Mouse (Mus musculus) liver, embryonic 18 days (tissue): Measurements from ENCODE around the gene Klf11. TPM values are rescaled to one million over a fixed set of nuclear protein-coding genes. Genes with fewer than 3 reads are reported as not detected.

Source experiments
- polyA plus RNA-seq: library from polyadenylated mRNA; depleted of rRNA; stranded (reverse); fragments of >200 nt; gene quantifications from 2 replicates; pipeline ENCODE4 v1.2.3, GENCODE M21; 2012; rRNA removed

The Klf11 gene
- 4.6 and 5.0 TPM in 2 replicates for polyA plus RNA-seq

DNA sequence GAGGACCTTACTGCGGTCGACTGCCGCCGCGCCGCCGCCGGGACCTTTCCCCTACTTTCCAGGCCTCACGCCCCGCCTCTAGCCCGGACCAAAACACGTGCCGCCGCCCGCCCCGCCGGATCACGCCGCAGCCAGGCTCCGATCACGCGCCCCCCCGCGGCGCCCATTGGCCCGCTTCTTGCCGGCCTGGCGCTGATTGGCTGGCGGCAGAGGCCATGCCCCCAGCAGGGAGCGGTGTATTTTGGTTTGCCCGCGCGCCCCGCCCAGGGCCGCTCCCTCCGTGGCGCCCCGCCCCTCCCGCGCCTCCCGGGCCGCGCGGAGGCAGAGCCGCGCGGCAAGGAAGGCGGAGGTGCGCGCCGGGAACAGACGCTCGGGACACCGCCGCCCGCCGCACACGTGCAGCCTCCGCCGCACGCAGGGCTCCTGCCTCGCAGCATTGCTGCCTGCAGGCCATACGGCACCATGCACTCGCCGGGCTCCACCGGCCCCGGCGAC lies at the start of gene Klf11:
TSS of gene Klf11 (plus strand) at position 212 of the 495 bp plus-strand sequence.

DNA sequence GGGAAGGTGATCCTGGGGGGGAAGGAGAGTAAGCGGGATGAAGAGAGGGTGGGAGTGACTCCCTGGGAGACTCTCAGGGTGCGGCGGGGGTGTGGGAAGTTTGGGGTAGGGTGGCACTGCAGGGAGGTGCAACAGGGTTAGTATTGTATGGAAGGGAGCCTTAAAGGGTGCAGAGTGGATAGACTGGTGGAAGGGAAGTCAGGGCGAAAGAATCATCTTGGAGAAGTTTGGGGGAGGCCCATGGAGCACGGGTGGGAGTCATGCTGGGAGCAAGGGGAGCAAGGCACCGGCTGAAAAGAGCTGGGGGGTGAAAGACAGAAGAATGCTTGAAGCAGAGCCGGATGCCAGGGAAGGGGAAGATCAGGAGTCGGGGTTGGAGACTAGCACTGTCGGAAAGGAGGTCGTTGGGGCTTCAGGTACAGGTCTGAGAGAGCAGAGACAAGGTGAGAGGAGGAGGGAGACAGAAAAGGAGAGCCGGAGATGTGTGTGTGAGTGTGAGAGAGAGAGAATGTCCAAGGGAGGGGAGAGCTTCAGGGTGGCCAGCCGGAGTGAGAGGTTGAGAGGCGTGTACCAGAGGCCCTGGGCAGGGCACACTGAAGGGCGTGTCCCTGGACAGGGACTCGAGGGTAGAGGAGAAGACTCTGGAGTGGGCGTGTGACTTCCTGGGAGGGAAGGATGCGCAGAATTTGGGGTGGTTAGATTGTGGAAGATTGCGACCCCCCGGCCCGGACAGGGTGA lies 30.4 kb downstream of the Klf11 start, which contains the start of gene Cys1:
TSS of gene Cys1 (minus strand) at position 528 of the 738 bp plus-strand sequence.

DNA sequence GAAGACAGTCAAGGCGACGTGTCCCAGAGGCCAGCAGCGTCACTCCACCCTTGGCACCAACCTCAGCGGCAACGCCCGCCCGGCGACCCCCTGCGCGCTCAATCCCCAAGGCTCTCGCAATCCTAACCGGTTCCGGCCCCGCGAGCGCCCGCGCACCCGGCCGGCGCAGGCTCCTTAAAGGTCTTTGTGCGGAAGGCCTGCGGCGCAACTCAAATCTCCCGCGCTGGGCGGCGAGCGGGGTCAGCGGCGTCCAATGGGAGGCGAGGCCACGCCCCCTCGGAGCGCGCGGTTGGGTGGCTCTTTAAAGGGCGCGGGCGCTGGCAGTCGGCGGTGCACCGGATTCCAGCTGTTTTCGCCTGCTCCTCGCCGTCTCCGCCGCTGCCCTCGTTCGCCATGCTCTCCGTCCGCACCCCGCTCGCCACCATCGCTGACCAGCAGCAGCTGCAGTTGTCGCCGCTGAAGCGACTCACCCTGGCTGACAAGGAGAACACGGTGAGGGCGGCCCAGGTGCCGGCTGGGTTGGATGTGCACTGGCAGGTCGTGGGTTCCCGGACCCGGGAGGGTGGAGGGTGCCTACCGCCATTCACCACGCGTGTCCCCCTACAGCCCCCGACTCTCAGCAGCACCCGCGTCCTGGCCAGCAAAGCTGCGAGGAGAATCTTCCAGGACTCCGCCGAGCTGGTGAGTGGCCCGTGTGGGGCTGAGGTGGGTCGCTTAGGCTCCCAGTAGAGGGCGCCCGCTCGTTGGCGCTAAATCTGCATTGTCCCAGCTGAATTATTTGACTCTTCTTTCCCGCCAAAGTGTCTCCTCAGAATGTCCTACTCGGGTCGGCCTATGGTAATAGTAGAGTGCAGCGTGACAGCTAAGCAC lies 57.1 kb downstream of the Klf11 start, which contains the start of gene Rrm2:
TSS of gene Rrm2 (plus strand) at position 288 of the 870 bp plus-strand sequence.

Other genes with a start within 250 kb of the Klf11 start
- gene Taf1b, start 152.9 kb upstream of the Klf11 start, polyA plus RNA-seq: 3.7 and 4.0 TPM in 2 replicates
- gene Grhl1, start 79.0 kb upstream of the Klf11 start, polyA plus RNA-seq: 0.26 and 0.27 TPM in 2 replicates
- 0.95 and 0.97 TPM in 2 replicates for gene Cys1, start 30.5 kb downstream of the Klf11 start, polyA plus RNA-seq
- gene Rrm2, start 57.0 kb downstream of the Klf11 start, polyA plus RNA-seq: 58.1 and 63.5 TPM in 2 replicates
- 1.1 and 1.3 TPM in 2 replicates for gene Mboat2, start 179.6 kb downstream of the Klf11 start, polyA plus RNA-seq